Mouse (Mus musculus) heart, postnatal 0 days (tissue): ENCODE results near the gene Olfr1034. TPM values are rescaled to one million over a fixed set of nuclear protein-coding genes. Genes with fewer than 3 reads are reported as not detected.
"Not testable (repeated sequence)": the region's sequence is repeated elsewhere in the genome, so short reads cannot be mapped to it uniquely, and the experiment has no call there.

ENCODE experiments used
- ATAC-seq: fragments of 200-750 bp; cut with Nextera tagmentation; 2 replicates; pipeline ENCODE4 v1.8.0; 2017; ENCODE audit warnings: low read depth, moderate number of reproducible peaks, moderate library complexity; ENCODE audit not compliant: insufficient read depth
- DNase-seq: peaks from one replicate; pipeline ENCODE4 v3.0.0-alpha.2; 2016; ENCODE audit warnings: low spot score
- H3K27ac ChIP-seq: fragments of 300-500 bp; sonication (generic); 2 replicates; pipeline ENCODE4 v1.5.1; 2014; ENCODE audit warnings: low read depth, mild to moderate bottlenecking
- H3K27me3 ChIP-seq: fragments of 300-500 bp; sonication (generic); 2 replicates; pipeline ENCODE4 v1.6.1; 2014; ENCODE audit warnings: low read length, mixed read lengths; ENCODE audit not compliant: control insufficient read depth, insufficient read depth
- H3K36me3 ChIP-seq: fragments of 300-500 bp; sonication (generic); replicated peaks from 2 replicates; pipeline ENCODE4 v1.6.1; 2014; ENCODE audit warnings: low read length, mixed read lengths; ENCODE audit not compliant: control insufficient read depth, insufficient read depth
- H3K4me1 ChIP-seq: fragments of 300-500 bp; sonication (generic); 2 replicates; pipeline ENCODE4 v1.6.1; 2014; ENCODE audit warnings: antibody characterized with exemption; ENCODE audit not compliant: control insufficient read depth, insufficient read depth
- H3K4me2 ChIP-seq: fragments of 300-500 bp; sonication (generic); 2 replicates; pipeline ENCODE4 v1.6.1; 2014; ENCODE audit warnings: low read depth, mild to moderate bottlenecking, low read length, moderate library complexity
- H3K4me3 ChIP-seq: fragments of 300-500 bp; sonication (generic); 2 replicates; pipeline ENCODE4 v1.5.1; 2014; ENCODE audit warnings: low read depth, low read length
- H3K9ac ChIP-seq: fragments of 300-500 bp; sonication (generic); replicated peaks from 2 replicates; pipeline ENCODE4 v1.6.1; 2014; ENCODE audit warnings: low read depth, low read length, mixed read lengths
- H3K9me3 ChIP-seq: fragments of 300-500 bp; sonication (generic); replicated peaks from 2 replicates; pipeline ENCODE4 v1.6.1; 2016; ENCODE audit warnings: low read length; ENCODE audit not compliant: control insufficient read depth
- CTCF ChIP-seq: IDR thresholded peaks from 2 replicates; pipeline ENCODE4 v1.5.1; 2016; ENCODE audit warnings: antibody characterized with exemption, control low read depth, low read depth
- EP300 ChIP-seq: IDR thresholded peaks from 2 replicates; pipeline ENCODE4 v1.6.1; 2016; ENCODE audit warnings: antibody characterized with exemption, low read depth
- WGBS: fragments of 180-500 bp; shearing (Covaris S2); extraction: QIAGEN DNeasy Blood & Tissue Kit; methylation state at CpG from one replicate; pipeline ENCODE4 v1.1.7; 2014; 5-methylcytosine and 5-hydroxymethylcytosine counted together
- polyA plus RNA-seq: library from polyadenylated mRNA; unstranded; fragments of >200 nt; fragmentation: Nextera tagmentation; extraction: Ambion mirVana; gene quantifications from 2 replicates; pipeline ENCODE4 v1.2.1, GENCODE M21; 2015
- total RNA-seq: library from RNA; depleted of rRNA; stranded (reverse); fragments of >200 nt; gene quantifications from 2 replicates; pipeline ENCODE4 v1.2.3, GENCODE M21; 2014; ENCODE audit warnings: low replicate concordance; rRNA removed

The Olfr1034 gene
- total RNA-seq = 0.35 TPM in 1 of 2 replicates, not detected in the other
- polyA plus RNA-seq = 0.04 and 0.05 TPM in 2 replicates

DNA sequence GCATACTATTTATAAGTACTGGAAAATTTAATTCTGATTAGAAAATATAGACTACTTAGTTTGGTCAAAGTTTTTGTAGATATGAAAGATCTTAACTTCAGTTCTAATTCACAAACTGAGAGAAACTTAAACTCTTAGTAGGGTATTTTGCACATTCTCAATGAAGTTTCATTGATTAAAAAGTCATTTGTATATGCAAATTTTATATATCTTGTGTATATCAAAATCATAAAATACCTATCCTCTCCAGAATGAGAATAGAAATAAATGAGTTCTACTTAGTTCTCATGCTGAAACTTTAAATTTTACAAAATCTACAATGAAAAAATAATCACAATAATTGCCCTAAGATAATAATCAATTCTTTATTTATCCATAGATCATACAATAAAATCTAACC lies at the start of gene Olfr1034:
Gene Olfr1034 (plus strand): TSS at position 301 of the 400 bp plus-strand sequence.
- Histone ChIP-seq H3K9ac (no peak within 1 kb of the TSS), H3K4me2 (no peak within 1 kb of the TSS), H3K4me1 (no peaks in the 10 kb centered on the region), H3K9me3 (no peaks in the 10 kb centered on the region), H3K27ac (no peak within 1 kb of the TSS), H3K4me3 (no peak within 1 kb of the TSS), H3K36me3 (no peaks in the 10 kb centered on the region), H3K27me3 (no peaks in the 10 kb centered on the region)
- TF ChIP-seq CTCF = no peak
- TF ChIP-seq EP300 = no peak
- ATAC-seq (no peak), DNase-seq (no peak)

GRCm38 (mm10) chr2:86005240-86005639 lies 40.4 kb upstream of the Olfr1034 start, which contains the start of gene Olfr1032:
Olfr1032 (plus strand) TSS chr2:86005540.
- no peak within 1 kb of the TSS for H3K4me2 ChIP-seq
- no peaks in the 10 kb centered on the region for H3K4me1 ChIP-seq
- no peaks in the 10 kb centered on the region for H3K9me3 ChIP-seq
- H3K9ac ChIP-seq = no peak within 1 kb of the TSS
- no peaks in the 10 kb centered on the region for H3K27me3 ChIP-seq
- no peak within 1 kb of the TSS for H3K27ac ChIP-seq
- no peak for ATAC-seq
- no peaks in the 10 kb centered on the region for H3K36me3 ChIP-seq
- DNase-seq = no peak
- TF ChIP-seq CTCF = no peak
- TF ChIP-seq EP300 = no peak
- no peak within 1 kb of the TSS for H3K4me3 ChIP-seq
- WGBS = 75% methylated on average over 7 of the region's 7 CpGs

GRCm38 (mm10) chr2:86020406-86020805 lies 25.3 kb upstream of the Olfr1034 start, which contains the start of gene Olfr1033:
Olfr1033 (plus strand) TSS chr2:86020633.
- not testable (repeated sequence) for H3K9me3 ChIP-seq, H3K27me3 ChIP-seq, H3K36me3 ChIP-seq, ATAC-seq, H3K4me1 ChIP-seq
- H3K9ac ChIP-seq = peak within 1 kb of the TSS; percentile 53
- peak within 1 kb of the TSS; percentile 46 for H3K4me3 ChIP-seq
- WGBS = 0% methylated on average over 10 of the region's 11 CpGs
- DNase-seq = peak; percentile 42
- peak within 1 kb of the TSS; percentile 81 for H3K27ac ChIP-seq
- H3K4me2 ChIP-seq = peak within 1 kb of the TSS; percentile 52

GRCm38 (mm10) chr2:86021518-86021917 lies 24.1 kb upstream of the Olfr1034 start:
- not testable (repeated sequence) for H3K9me3 ChIP-seq, DNase-seq, H3K36me3 ChIP-seq, H3K4me2 ChIP-seq, H3K27ac ChIP-seq, ATAC-seq, H3K9ac ChIP-seq, H3K4me1 ChIP-seq, H3K4me3 ChIP-seq, H3K27me3 ChIP-seq
- WGBS = 20% methylated on average over 3 of the region's 9 CpGs

DNA sequence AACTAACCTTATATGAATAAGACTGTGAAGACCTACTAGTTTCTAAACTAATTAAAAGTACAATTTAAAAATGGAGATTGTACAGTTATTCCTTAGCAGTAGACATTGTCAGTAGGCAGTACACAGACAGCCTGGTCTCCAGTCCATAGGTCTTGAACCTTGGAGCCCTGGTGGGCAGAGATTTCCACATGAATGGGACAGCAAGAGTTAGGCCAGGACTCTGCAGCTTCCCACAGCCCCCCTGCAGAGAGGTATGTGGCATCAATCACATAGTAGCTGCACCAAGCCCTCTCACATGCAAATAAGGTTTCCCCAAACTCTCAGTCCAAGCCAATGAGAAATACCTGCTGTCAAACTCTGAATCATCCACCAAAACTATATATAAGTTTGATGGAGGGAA lies 5.1 kb downstream of the Olfr1034 start:
- DNase-seq, H3K9ac ChIP-seq, H3K4me1 ChIP-seq, H3K36me3 ChIP-seq, H3K4me3 ChIP-seq, H3K27me3 ChIP-seq, H3K4me2 ChIP-seq, H3K9me3 ChIP-seq, ATAC-seq, H3K27ac ChIP-seq: not testable (repeated sequence)

- not testable (repeated sequence) for H3K4me2 ChIP-seq, DNase-seq, H3K27ac ChIP-seq, H3K9ac ChIP-seq, H3K9me3 ChIP-seq, H3K36me3 ChIP-seq, H3K4me3 ChIP-seq, ATAC-seq, H3K4me1 ChIP-seq, H3K27me3 ChIP-seq
- WGBS = 96% methylated on average over 2 of the region's 2 CpGs
Observed at GRCm38 (mm10) chr2:86063766-86064165, 18.1 kb downstream of the Olfr1034 start.
